Mouse (Mus musculus): ENCODE data around the gene Dock9. TPM values are rescaled to one million over a fixed set of nuclear protein-coding genes. Genes with fewer than 3 reads are reported as not detected.
A peak's percentile ranks its signal among the peaks of the same experiment; 100 is the strongest.

Gene Dock9
- polyA plus RNA-seq, 1 experiment from 2014 or later: 4.2 TPM

DNA sequence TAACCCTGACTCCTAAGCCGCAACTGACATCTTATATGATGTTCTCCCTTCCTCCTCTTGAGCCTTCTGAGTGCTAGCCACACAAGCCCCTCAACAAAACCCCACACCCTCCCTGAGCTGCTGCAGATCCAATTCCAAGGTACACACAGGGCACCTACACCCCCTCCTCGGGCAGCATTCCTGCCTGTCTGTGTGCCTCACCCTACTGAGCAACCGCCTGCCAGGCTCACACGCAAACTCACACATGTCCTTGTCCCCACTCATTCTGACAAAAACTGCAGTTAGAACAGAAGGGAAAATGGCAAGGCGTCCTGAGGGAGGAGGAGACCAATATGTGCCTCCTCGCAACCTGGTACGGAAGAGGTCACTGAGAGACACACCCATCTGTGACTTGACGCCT lies 60.4 kb downstream of the Dock9 start:
- Histone ChIP-seq H3K9ac (ENCODE audit: low read length) (no peak overlapping the region), H3K9me3 (ENCODE audit: control insufficient read depth, low read length) (no peaks in the 10 kb centered on the region), H3K4me2 (ENCODE audit: low read depth, low read length, severe bottlenecking) (no peak overlapping the region), H3K36me3 (ENCODE audit: control insufficient read depth, insufficient read depth, low read length) (no peaks in the 10 kb centered on the region), H3K4me1 (replicated peaks; ENCODE audit: control insufficient read depth, insufficient read depth, low read length) (peaks cover under 1% of the 10 kb centered on the region; the same call in 1 of the 2 replicates), H3K27ac (ENCODE audit: low read depth, low read length) (no peak overlapping the region), H3K4me3 (ENCODE audit: low read depth, low read length) (no peak overlapping the region), H3K27me3 (ENCODE audit: control insufficient read depth, insufficient read depth, low read length) (no peaks in the 10 kb centered on the region; the same call in 1 of the 2 replicates)
- ATAC-seq (replicated peaks; ENCODE audit: low FRiP score): no peak
- no peak for DNase-seq (ENCODE audit: low spot score)
- 91% methylated on average over 8 of the region's 8 CpGs for WGBS

DNA sequence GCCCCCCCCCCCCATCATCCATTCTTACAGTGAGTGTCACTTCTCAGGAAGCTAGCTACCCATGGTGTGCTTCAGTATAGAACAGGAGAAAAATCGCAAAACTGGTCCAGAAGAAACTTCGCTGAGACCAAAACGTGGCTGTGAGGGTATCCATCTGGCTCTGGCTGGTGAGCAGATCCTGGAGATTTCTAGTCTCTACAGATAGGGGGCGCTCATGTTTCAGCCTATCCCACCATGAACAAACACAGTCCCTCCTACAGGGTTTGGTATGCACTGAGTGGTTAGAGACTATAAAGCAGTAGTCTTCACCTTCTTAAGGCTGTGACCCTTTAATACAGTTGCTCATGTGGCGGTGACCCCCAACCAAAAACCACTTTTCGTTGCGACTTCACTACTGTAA lies 62.0 kb downstream of the Dock9 start:
- DNase-seq (ENCODE audit: low spot score) (no peak), ATAC-seq (replicated peaks; ENCODE audit: low FRiP score) (no peak)
- Histone ChIP-seq H3K4me3 (ENCODE audit: low read depth, low read length) (no peak overlapping the region), H3K27me3 (ENCODE audit: control insufficient read depth, insufficient read depth, low read length) (no peaks in the 10 kb centered on the region; the same call in 1 of the 2 replicates), H3K4me2 (ENCODE audit: low read depth, low read length, severe bottlenecking) (no peak overlapping the region), H3K9me3 (ENCODE audit: control insufficient read depth, low read length) (no peaks in the 10 kb centered on the region), H3K4me1 (replicated peaks; ENCODE audit: control insufficient read depth, insufficient read depth, low read length) (peaks cover 3% of the 10 kb centered on the region; the same call in 1 of the 2 replicates), H3K27ac (ENCODE audit: low read depth, low read length) (no peak overlapping the region), H3K36me3 (ENCODE audit: control insufficient read depth, insufficient read depth, low read length) (no peaks in the 10 kb centered on the region), H3K9ac (ENCODE audit: low read length) (no peak overlapping the region)
- WGBS: 62% methylated on average over 7 of the region's 7 CpGs

DNA sequence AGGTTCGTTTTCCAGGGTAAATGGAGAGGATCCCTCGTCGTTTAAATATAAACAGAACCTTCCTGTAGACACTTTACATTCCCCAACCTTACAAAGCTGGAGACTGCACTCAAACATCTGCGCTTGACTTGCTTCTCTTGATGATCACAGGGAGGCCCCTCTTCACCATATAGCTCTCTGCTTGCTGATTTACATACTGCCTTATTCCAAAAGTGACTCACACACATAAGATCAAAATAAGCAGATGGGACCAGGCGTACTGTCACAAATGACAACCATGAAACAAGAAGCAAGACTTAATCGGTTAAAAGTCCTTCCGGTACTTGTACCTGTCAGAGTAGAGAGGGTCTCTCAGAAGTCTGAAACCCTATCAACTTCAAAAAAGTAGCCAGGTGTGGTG lies 63.4 kb downstream of the Dock9 start:
- no peaks in the 10 kb centered on the region for H3K36me3 ChIP-seq (ENCODE audit: control insufficient read depth, insufficient read depth, low read length)
- no peak for ATAC-seq (replicated peaks; ENCODE audit: low FRiP score)
- WGBS: 89% methylated on average over 7 of the region's 7 CpGs

DNA sequence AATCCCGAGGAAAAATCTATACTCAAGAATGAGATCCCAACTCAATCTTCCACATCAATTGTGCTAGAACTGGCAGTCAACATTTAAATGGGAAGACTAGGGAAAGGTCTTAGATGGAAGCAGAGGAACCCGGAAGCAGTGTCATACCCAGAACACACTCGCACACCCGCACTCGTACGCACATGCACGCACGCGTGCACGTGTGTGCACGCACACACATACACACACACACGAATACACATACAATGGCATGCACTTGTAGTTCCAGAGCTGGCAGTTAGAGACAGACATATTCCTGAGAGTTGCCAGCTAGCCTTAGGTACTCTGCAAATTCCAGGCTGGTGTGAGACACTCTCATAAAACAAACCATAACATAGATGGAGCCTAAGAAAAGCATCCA lies 63.9 kb downstream of the Dock9 start:
- H3K4me3 ChIP-seq (ENCODE audit: low read depth, low read length): no peak overlapping the region
- H3K9me3 ChIP-seq (ENCODE audit: control insufficient read depth, low read length): no peaks in the 10 kb centered on the region
- H3K27ac ChIP-seq (ENCODE audit: low read depth, low read length): no peak overlapping the region
- no peak overlapping the region for H3K4me2 ChIP-seq (ENCODE audit: low read depth, low read length, severe bottlenecking)
- DNase-seq (ENCODE audit: low spot score) (no peak), ATAC-seq (replicated peaks; ENCODE audit: low FRiP score) (no peak)
- H3K27me3 ChIP-seq (ENCODE audit: control insufficient read depth, insufficient read depth, low read length): no peaks in the 10 kb centered on the region; the same call in 1 of the 2 replicates
- WGBS: 94% methylated on average over 12 of the region's 12 CpGs
- peaks cover 3% of the 10 kb centered on the region; the same call in 1 of the 2 replicates for H3K4me1 ChIP-seq (replicated peaks; ENCODE audit: control insufficient read depth, insufficient read depth, low read length)
- H3K36me3 ChIP-seq (ENCODE audit: control insufficient read depth, insufficient read depth, low read length): no peaks in the 10 kb centered on the region
- no peak overlapping the region for H3K9ac ChIP-seq (ENCODE audit: low read length)

More for the DNA sequence above, 63.4 kb downstream of the Dock9 start:
- Histone ChIP-seq H3K27me3 (ENCODE audit: control insufficient read depth, insufficient read depth, low read length) (no peaks in the 10 kb centered on the region; the same call in 1 of the 2 replicates), H3K9ac (ENCODE audit: low read length) (no peak overlapping the region), H3K4me2 (ENCODE audit: low read depth, low read length, severe bottlenecking) (no peak overlapping the region), H3K9me3 (ENCODE audit: control insufficient read depth, low read length) (no peaks in the 10 kb centered on the region), H3K4me1 (replicated peaks; ENCODE audit: control insufficient read depth, insufficient read depth, low read length) (peaks cover 3% of the 10 kb centered on the region; the same call in 1 of the 2 replicates), H3K4me3 (ENCODE audit: low read depth, low read length) (no peak overlapping the region), H3K27ac (ENCODE audit: low read depth, low read length) (no peak overlapping the region)
- no peak for DNase-seq (ENCODE audit: low spot score)

DNA sequence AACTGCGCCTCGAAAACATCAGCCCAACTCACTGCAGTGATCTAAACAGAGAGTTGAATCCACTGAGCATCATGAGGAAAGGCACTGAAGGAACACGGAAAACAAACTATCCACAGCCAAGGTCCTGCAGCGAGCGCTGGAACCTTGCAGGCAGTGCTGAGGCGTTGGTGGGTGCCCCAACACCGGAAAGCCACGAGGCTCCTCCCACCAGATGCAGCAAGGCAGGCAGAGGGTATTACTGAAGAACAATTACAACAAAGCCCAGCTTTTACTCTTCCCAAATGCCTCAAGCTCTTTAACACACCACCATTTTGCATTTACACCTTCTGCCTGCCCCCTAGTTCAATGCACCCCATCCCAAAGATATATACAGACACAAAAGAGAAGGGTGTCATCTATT lies 65.4 kb downstream of the Dock9 start:
- peaks cover 3% of the 10 kb centered on the region; the same call in 1 of the 2 replicates for H3K4me1 ChIP-seq (replicated peaks; ENCODE audit: control insufficient read depth, insufficient read depth, low read length)
- WGBS: 11% methylated on average over 8 of the region's 8 CpGs
- H3K9ac ChIP-seq (ENCODE audit: low read length): no peak overlapping the region
- no peaks in the 10 kb centered on the region; the same call in 1 of the 2 replicates for H3K27me3 ChIP-seq (ENCODE audit: control insufficient read depth, insufficient read depth, low read length)
- no peaks in the 10 kb centered on the region for H3K9me3 ChIP-seq (ENCODE audit: control insufficient read depth, low read length)
- H3K4me2 ChIP-seq (ENCODE audit: low read depth, low read length, severe bottlenecking): no peak overlapping the region
- H3K27ac ChIP-seq (ENCODE audit: low read depth, low read length): no peak overlapping the region; the same call in 1 of the 2 replicates
- ATAC-seq (replicated peaks; ENCODE audit: low FRiP score) (0 out of 2 replicates have a peak, but pooled peaks have one; percentile 15), DNase-seq (ENCODE audit: low spot score) (no peak)
- no peak overlapping the region for H3K4me3 ChIP-seq (ENCODE audit: low read depth, low read length)
- no peaks in the 10 kb centered on the region for H3K36me3 ChIP-seq (ENCODE audit: control insufficient read depth, insufficient read depth, low read length)

DNA sequence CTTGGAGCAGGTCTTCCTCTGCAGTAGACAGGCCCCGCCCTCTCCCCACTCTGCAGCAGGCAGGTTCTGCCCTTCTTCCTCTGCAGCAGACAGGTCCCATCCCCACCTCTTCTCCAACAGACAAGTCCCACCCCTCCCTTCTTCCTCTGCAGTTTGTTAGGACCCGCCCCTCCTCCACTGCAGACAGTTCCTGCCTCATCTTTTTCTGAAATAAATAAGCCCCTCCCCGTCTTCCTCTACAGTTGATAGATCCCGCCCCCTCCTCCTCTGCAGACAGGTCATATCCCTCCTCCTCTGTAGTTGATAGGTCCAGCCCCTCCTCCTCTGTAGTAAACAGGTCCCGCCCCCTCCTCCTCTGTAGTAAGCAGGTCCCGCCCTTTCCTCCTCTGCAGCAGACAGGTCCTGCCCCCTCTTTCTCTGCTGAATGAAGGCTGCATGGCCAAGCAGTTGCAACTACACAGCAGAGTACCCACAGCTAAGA lies 65.9 kb downstream of the Dock9 start:
- ATAC-seq (replicated peaks; ENCODE audit: low FRiP score) (peak; percentile 87), DNase-seq (ENCODE audit: low spot score) (peak; percentile 67)
- Histone ChIP-seq H3K9me3 (ENCODE audit: control insufficient read depth, low read length) (no peaks in the 10 kb centered on the region), H3K27me3 (ENCODE audit: control insufficient read depth, insufficient read depth, low read length) (no peaks in the 10 kb centered on the region; the same call in 1 of the 2 replicates), H3K4me2 (ENCODE audit: low read depth, low read length, severe bottlenecking) (no peak overlapping the region), H3K36me3 (ENCODE audit: control insufficient read depth, insufficient read depth, low read length) (no peaks in the 10 kb centered on the region), H3K9ac (ENCODE audit: low read length) (no peak overlapping the region), H3K4me1 (replicated peaks; ENCODE audit: control insufficient read depth, insufficient read depth, low read length) (peaks cover 3% of the 10 kb centered on the region; the same call in 1 of the 2 replicates), H3K27ac (ENCODE audit: low read depth, low read length) (no peak overlapping the region; the same call in 1 of the 2 replicates), H3K4me3 (ENCODE audit: low read depth, low read length) (no peak overlapping the region)
- 13% methylated on average over 6 of the region's 6 CpGs for WGBS

DNA sequence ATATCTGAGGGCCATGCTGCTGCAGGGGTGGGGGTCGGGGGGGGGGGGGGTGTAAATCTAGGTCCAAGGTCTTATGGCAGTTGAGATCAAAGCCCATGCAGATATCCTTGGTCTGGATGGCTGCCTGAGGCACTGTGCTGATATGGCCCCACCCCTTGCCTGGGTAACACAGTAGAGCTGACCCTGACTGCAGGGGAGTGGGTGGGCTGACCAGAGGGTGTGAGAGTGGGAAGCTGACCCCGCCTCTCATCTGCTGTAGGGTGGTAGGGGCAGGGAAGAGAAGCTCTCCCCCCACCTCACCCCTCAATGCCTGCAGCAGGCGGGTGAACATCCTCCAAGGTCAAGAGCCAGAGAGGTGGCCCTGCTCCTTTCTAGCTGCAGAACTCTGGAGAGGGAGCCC lies 66.7 kb downstream of the Dock9 start:
- 0 out of 2 replicates have a peak, but pooled peaks have one; percentile 49 for ATAC-seq (replicated peaks; ENCODE audit: low FRiP score)
- Histone ChIP-seq H3K4me1 (replicated peaks; ENCODE audit: control insufficient read depth, insufficient read depth, low read length) (peaks cover 3% of the 10 kb centered on the region; the same call in 1 of the 2 replicates), H3K9ac (ENCODE audit: low read length) (no peak overlapping the region), H3K9me3 (ENCODE audit: control insufficient read depth, low read length) (no peaks in the 10 kb centered on the region), H3K4me2 (ENCODE audit: low read depth, low read length, severe bottlenecking) (no peak overlapping the region), H3K36me3 (ENCODE audit: control insufficient read depth, insufficient read depth, low read length) (no peaks in the 10 kb centered on the region), H3K4me3 (ENCODE audit: low read depth, low read length) (no peak overlapping the region), H3K27me3 (ENCODE audit: control insufficient read depth, insufficient read depth, low read length) (no peaks in the 10 kb centered on the region; the same call in 1 of the 2 replicates), H3K27ac (ENCODE audit: low read depth, low read length) (no peak overlapping the region)
- no peak for DNase-seq (ENCODE audit: low spot score)
- 75% methylated on average over 3 of the region's 3 CpGs for WGBS

DNA sequence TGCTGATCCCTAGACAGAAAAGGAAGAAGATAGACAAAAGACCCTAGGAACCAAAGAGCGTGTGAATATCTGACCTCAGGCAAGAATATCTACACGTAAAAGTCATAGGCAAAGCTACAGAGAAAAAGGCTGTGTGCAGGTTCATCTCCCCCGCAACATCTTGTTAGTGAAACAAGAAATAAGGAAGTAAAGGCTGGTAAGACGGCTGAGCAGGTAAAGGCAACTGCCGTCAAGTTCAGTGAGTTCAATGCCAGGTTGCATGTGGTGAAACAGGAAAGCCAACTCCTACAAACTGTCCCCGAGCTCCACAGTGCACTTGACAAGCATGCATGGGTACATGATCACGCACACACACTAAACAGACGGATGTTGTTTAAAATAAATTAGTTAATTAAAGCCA lies 69.6 kb downstream of the Dock9 start:
- 83% methylated on average over 8 of the region's 8 CpGs for WGBS
- DNase-seq (ENCODE audit: low spot score): no peak

DNA sequence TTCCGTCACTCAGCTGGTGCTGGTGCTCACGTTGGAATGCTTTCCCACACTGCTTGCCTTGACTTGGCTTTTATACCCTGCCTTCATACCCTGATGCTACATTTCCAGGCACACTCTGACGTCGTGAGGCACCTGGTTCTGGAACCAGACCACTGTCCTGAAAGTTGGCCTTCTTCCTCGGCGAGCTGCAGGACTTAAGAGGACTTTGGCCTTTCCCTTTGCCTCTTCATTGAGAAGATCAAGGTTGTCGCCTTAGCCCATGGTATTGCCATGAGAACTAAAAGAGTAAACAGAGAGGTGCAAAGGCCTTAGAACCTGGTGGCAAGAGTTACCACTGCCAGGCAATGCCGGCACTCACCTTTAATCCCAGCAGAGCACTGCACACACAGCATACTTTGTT lies 73.1 kb downstream of the Dock9 start:
- Histone ChIP-seq H3K9me3 (ENCODE audit: control insufficient read depth, low read length) (no peaks in the 10 kb centered on the region), H3K36me3 (ENCODE audit: control insufficient read depth, insufficient read depth, low read length) (no peaks in the 10 kb centered on the region), H3K27me3 (ENCODE audit: control insufficient read depth, insufficient read depth, low read length) (no peaks in the 10 kb centered on the region), H3K9ac (ENCODE audit: low read length) (no peak overlapping the region), H3K27ac (ENCODE audit: low read depth, low read length) (no peak overlapping the region), H3K4me1 (replicated peaks; ENCODE audit: control insufficient read depth, insufficient read depth, low read length) (no peaks in the 10 kb centered on the region), H3K4me3 (ENCODE audit: low read depth, low read length) (no peak overlapping the region), H3K4me2 (ENCODE audit: low read depth, low read length, severe bottlenecking) (no peak overlapping the region)
- DNase-seq (ENCODE audit: low spot score) (no peak), ATAC-seq (replicated peaks; ENCODE audit: low FRiP score) (no peak)
- WGBS: 92% methylated on average over 8 of the region's 8 CpGs

More for the DNA sequence above, 69.6 kb downstream of the Dock9 start:
- Histone ChIP-seq H3K4me3 (ENCODE audit: low read depth, low read length) (no peak overlapping the region), H3K27me3 (ENCODE audit: control insufficient read depth, insufficient read depth, low read length) (no peaks in the 10 kb centered on the region), H3K36me3 (ENCODE audit: control insufficient read depth, insufficient read depth, low read length) (no peaks in the 10 kb centered on the region), H3K4me2 (ENCODE audit: low read depth, low read length, severe bottlenecking) (no peak overlapping the region), H3K9ac (ENCODE audit: low read length) (no peak overlapping the region), H3K4me1 (replicated peaks; ENCODE audit: control insufficient read depth, insufficient read depth, low read length) (peaks cover 3% of the 10 kb centered on the region; the same call in 1 of the 2 replicates), H3K27ac (ENCODE audit: low read depth, low read length) (no peak overlapping the region), H3K9me3 (ENCODE audit: control insufficient read depth, low read length) (no peaks in the 10 kb centered on the region)
- ATAC-seq (replicated peaks; ENCODE audit: low FRiP score): no peak

All from forebrain, embryonic 11.5 days (tissue).